Mouse (Mus musculus): ENCODE data around the gene Gm16368. TPM values are rescaled to one million over a fixed set of nuclear protein-coding genes. Genes with fewer than 3 reads are reported as not detected.
"Not testable (repeated sequence)": the region's sequence is repeated elsewhere in the genome, so short reads cannot be mapped to it uniquely, and the experiment has no call there.

The Gm16368 gene
- polyA plus RNA-seq (2015; fragmentation: Nextera tagmentation; extraction: Ambion mirVana): not detected in 2 replicates

DNA sequence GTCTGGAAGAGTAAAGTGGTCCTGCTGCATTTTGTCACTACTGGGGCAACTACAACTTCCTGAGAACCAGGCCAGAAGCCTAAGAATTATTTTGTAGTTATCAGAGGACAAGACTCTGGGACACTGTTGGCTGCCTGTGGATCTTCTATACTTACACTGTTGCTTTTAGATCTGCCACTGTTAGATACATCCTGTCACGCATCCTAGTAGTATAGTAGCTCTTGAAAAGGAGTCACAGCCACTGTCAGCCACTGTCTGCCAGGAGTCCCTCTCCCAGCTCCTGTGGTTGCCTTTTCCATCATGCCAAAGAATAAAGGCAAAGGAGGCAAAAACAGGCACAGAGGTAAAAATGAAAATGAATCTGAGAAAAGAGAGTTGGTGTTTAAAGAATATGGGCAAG lies at the start of gene Gm16368:
Gm16368 (plus strand) TSS at position 301 of the 400 bp plus-strand sequence.
- not testable (repeated sequence) for H3K27ac ChIP-seq; H3K9ac ChIP-seq; H3K36me3 ChIP-seq; ATAC-seq (replicated peaks; ENCODE audit: insufficient number of reproducible peaks, insufficient read depth, low FRiP score, low read depth); H3K9me3 ChIP-seq (replicated peaks); H3K4me1 ChIP-seq (replicated peaks); H3K27me3 ChIP-seq; H3K4me3 ChIP-seq; H3K4me2 ChIP-seq
- 68% methylated on average over 1 of the region's 1 CpGs for WGBS

DNA sequence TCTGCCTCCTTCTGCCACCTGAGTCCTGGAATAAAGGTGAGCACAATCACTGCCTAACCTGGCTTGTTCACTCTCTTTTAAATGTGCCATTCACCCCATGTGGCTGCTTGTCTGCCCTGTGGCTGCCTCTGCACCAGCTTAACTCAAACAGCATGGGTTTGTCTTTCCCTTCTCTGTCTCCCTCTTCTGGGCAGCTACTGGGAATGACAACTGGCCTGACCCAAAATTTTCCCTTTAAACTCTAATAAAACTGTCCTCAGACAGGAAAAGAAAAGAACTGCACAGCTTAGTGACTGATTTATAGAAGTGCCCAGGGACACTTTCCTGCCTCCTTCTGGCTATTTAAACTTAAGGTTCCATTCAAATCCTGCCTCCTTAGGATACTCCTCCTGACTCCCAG lies 44.4 kb upstream of the Gm16368 start:
- not testable (repeated sequence) for ATAC-seq (replicated peaks; ENCODE audit: insufficient number of reproducible peaks, insufficient read depth, low FRiP score, low read depth); H3K4me3 ChIP-seq

GRCm38 (mm10) chr12:88039703-88040102 lies 43.8 kb upstream of the Gm16368 start:
- not testable (repeated sequence) for H3K9me3 ChIP-seq (replicated peaks); H3K4me1 ChIP-seq (replicated peaks); ATAC-seq (replicated peaks; ENCODE audit: insufficient number of reproducible peaks, insufficient read depth, low FRiP score, low read depth); H3K9ac ChIP-seq; H3K27me3 ChIP-seq; H3K4me3 ChIP-seq; H3K4me2 ChIP-seq; H3K36me3 ChIP-seq; H3K27ac ChIP-seq
- WGBS: 75% methylated on average over 1 of the region's 1 CpGs

More for the DNA sequence above, 44.4 kb upstream of the Gm16368 start:
- H3K27me3 ChIP-seq; H3K27ac ChIP-seq; H3K36me3 ChIP-seq; H3K9me3 ChIP-seq (replicated peaks); H3K9ac ChIP-seq; H3K4me2 ChIP-seq; H3K4me1 ChIP-seq (replicated peaks): not testable (repeated sequence)

GRCm38 (mm10) chr12:88045226-88045625 lies 38.3 kb upstream of the Gm16368 start:
- 55% methylated on average over 1 of the region's 1 CpGs for WGBS
- H3K4me2 ChIP-seq; H3K27ac ChIP-seq; H3K9me3 ChIP-seq (replicated peaks); ATAC-seq (replicated peaks; ENCODE audit: insufficient number of reproducible peaks, insufficient read depth, low FRiP score, low read depth); H3K27me3 ChIP-seq; H3K4me1 ChIP-seq (replicated peaks); H3K36me3 ChIP-seq; H3K4me3 ChIP-seq; H3K9ac ChIP-seq: not testable (repeated sequence)

Other genes starting within 250 kb of the Gm16368 start
- gene Gm2001, start 241.4 kb upstream of the Gm16368 start, polyA plus RNA-seq (2015; fragmentation: Nextera tagmentation; extraction: Ambion mirVana): not detected in 2 replicates
- not detected in 2 replicates for gene Gm2016, start 209.6 kb upstream of the Gm16368 start, polyA plus RNA-seq (2015; fragmentation: Nextera tagmentation; extraction: Ambion mirVana)
- not detected in 2 replicates for gene Gm2022, start 188.3 kb upstream of the Gm16368 start, polyA plus RNA-seq (2015; fragmentation: Nextera tagmentation; extraction: Ambion mirVana)
- not detected in 2 replicates for gene Gm2035, start 163.8 kb upstream of the Gm16368 start, polyA plus RNA-seq (2015; fragmentation: Nextera tagmentation; extraction: Ambion mirVana)
- not detected in 2 replicates for gene Gm2042, start 129.6 kb upstream of the Gm16368 start, polyA plus RNA-seq (2015; fragmentation: Nextera tagmentation; extraction: Ambion mirVana)
- not detected in 2 replicates for gene Gm2075, start 71.8 kb upstream of the Gm16368 start, polyA plus RNA-seq (2015; fragmentation: Nextera tagmentation; extraction: Ambion mirVana)
- gene Gm6803, start 64.9 kb upstream of the Gm16368 start, polyA plus RNA-seq (2015; fragmentation: Nextera tagmentation; extraction: Ambion mirVana): not detected in 2 replicates
- not detected in 2 replicates for gene Gm2056, start 56.7 kb upstream of the Gm16368 start, polyA plus RNA-seq (2015; fragmentation: Nextera tagmentation; extraction: Ambion mirVana)
- gene Gm10436, start 98.4 kb downstream of the Gm16368 start, polyA plus RNA-seq (2015; fragmentation: Nextera tagmentation; extraction: Ambion mirVana): not detected in 2 replicates
- gene Gm8332, start 166.4 kb downstream of the Gm16368 start, polyA plus RNA-seq (2015; fragmentation: Nextera tagmentation; extraction: Ambion mirVana): not detected in 2 replicates
- gene Gm5662, start 190.8 kb downstream of the Gm16368 start, polyA plus RNA-seq (2015; fragmentation: Nextera tagmentation; extraction: Ambion mirVana): not detected in 2 replicates
- gene Gm5039, start 240.3 kb downstream of the Gm16368 start, polyA plus RNA-seq (2015; fragmentation: Nextera tagmentation; extraction: Ambion mirVana): not detected in 2 replicates

All from heart, embryonic 15.5 days (tissue).